Mouse (Mus musculus) cerebellum, adult (tissue): Measurements from ENCODE around the gene Fdxr.
A peak's percentile ranks its signal among the peaks of the same experiment; 100 is the strongest.

Experiments
- ATAC-seq: cut with Nextera tagmentation; 2 replicates; pipeline ENCODE4 v1.9.2; 2017; ENCODE audit warnings: mild to moderate bottlenecking, moderate library complexity, mixed read lengths; ENCODE audit not compliant: insufficient number of reproducible peaks, low FRiP score, low TSS enrichment

Gene Fdxr

GRCm38 (mm10) chr11:115271052-115271451, 5.8 kb downstream of the Fdxr start:
- ATAC-seq = no peak

- peak; percentile 29; the same call in 1 of the 2 replicates for ATAC-seq
Measured at GRCm38 (mm10) chr11:115270148-115270861, 6.5 kb downstream of the Fdxr start.

GRCm38 (mm10) chr11:115269330-115270066, 7.4 kb downstream of the Fdxr start:
- no peak for ATAC-seq

- no peak for ATAC-seq
Measured at GRCm38 (mm10) chr11:115267958-115268357, 8.9 kb downstream of the Fdxr start.

GRCm38 (mm10) chr11:115267061-115267883, 9.6 kb downstream of the Fdxr start, which contains the start of gene Grin2c:
TSS of gene Grin2c (minus strand) at chr11:115267243.
- peak; percentile 10; the same call in 1 of the 2 replicates for ATAC-seq

GRCm38 (mm10) chr11:115266400-115266778, 10.5 kb downstream of the Fdxr start:
- ATAC-seq = peak; percentile 12; the same call in 1 of the 2 replicates

GRCm38 (mm10) chr11:115265771-115266399, 11.0 kb downstream of the Fdxr start:
- no peak for ATAC-seq

- ATAC-seq = no peak
Measured at GRCm38 (mm10) chr11:115264862-115265668, 11.8 kb downstream of the Fdxr start.

GRCm38 (mm10) chr11:115264136-115264861, 12.6 kb downstream of the Fdxr start:
- ATAC-seq = no peak

- no peak for ATAC-seq
Measured at GRCm38 (mm10) chr11:115262954-115263353, 13.9 kb downstream of the Fdxr start.

- no peak for ATAC-seq
Measured at GRCm38 (mm10) chr11:115259134-115259533, 17.7 kb downstream of the Fdxr start.

GRCm38 (mm10) chr11:115257775-115258510, 18.9 kb downstream of the Fdxr start:
- no peak for ATAC-seq

- ATAC-seq = no peak
Measured at GRCm38 (mm10) chr11:115251258-115251657, 25.6 kb downstream of the Fdxr start.

- ATAC-seq = no peak
Measured at GRCm38 (mm10) chr11:115250405-115251090, 26.3 kb downstream of the Fdxr start.

- ATAC-seq = no peak
Measured at GRCm38 (mm10) chr11:115249721-115250404, 27.0 kb downstream of the Fdxr start.

- ATAC-seq = no peak
Measured at GRCm38 (mm10) chr11:115247945-115248344, 28.9 kb downstream of the Fdxr start.

- no peak for ATAC-seq
Measured at GRCm38 (mm10) chr11:115247240-115247639, 29.6 kb downstream of the Fdxr start.
